Mouse (Mus musculus) kidney, embryonic 16.5 days (tissue): ENCODE results near the gene Stard10. TPM values are rescaled to one million over a fixed set of nuclear protein-coding genes. Genes with fewer than 3 reads are reported as not detected.
A peak's percentile ranks its signal among the peaks of the same experiment; 100 is the strongest.

Source experiments
- ATAC-seq: fragments of 200-750 bp; cut with Nextera tagmentation; 2 replicates; pipeline ENCODE4 v1.8.0; 2017; ENCODE audit warnings: moderate TSS enrichment; ENCODE audit not compliant: low FRiP score, low TSS enrichment
- H3K27ac ChIP-seq: fragments of 300-500 bp; sonication (generic); 2 replicates; pipeline ENCODE4 v1.5.1; 2014; ENCODE audit warnings: low read length
- H3K27me3 ChIP-seq: fragments of 300-500 bp; sonication (generic); 2 replicates; pipeline ENCODE4 v1.6.1; 2014; ENCODE audit warnings: low read length, control low read depth, mixed read lengths; ENCODE audit not compliant: insufficient read depth
- H3K36me3 ChIP-seq: fragments of 300-500 bp; sonication (generic); 2 replicates; pipeline ENCODE4 v1.6.1; 2014; ENCODE audit warnings: low read length, control low read depth, mixed read lengths; ENCODE audit not compliant: insufficient read depth
- H3K4me1 ChIP-seq: fragments of 300-500 bp; sonication (generic); 2 replicates; pipeline ENCODE4 v1.6.1; 2014; ENCODE audit warnings: low read length, control low read depth, mixed read lengths; ENCODE audit not compliant: insufficient read depth
- H3K4me2 ChIP-seq: fragments of 300-500 bp; sonication (generic); replicated peaks from 2 replicates; pipeline ENCODE4 v1.6.1; 2014; ENCODE audit warnings: low read depth, low read length
- H3K4me3 ChIP-seq: fragments of 300-500 bp; sonication (generic); 2 replicates; pipeline ENCODE4 v1.5.1; 2014; ENCODE audit warnings: mild to moderate bottlenecking, low read length
- H3K9ac ChIP-seq: fragments of 300-500 bp; sonication (generic); replicated peaks from 2 replicates; pipeline ENCODE4 v1.6.1; 2014; ENCODE audit warnings: low read length
- H3K9me3 ChIP-seq: fragments of 300-500 bp; sonication (generic); 2 replicates; pipeline ENCODE4 v1.6.1; 2016; ENCODE audit warnings: low read length, control low read depth
- WGBS: fragments of 180-500 bp; shearing (Covaris S2); extraction: QIAGEN DNeasy Blood & Tissue Kit; methylation state at CpG from one replicate; pipeline ENCODE4 v1.1.7; 2014; 5-methylcytosine and 5-hydroxymethylcytosine counted together
- polyA plus RNA-seq: library from polyadenylated mRNA; unstranded; fragments of >200 nt; fragmentation: Nextera tagmentation; extraction: Ambion mirVana; gene quantifications from 2 replicates; pipeline ENCODE4 v1.2.1, GENCODE M21; 2015

Stard10 gene
- polyA plus RNA-seq, 1 experiment from 2014 or later = 66.8 TPM

DNA sequence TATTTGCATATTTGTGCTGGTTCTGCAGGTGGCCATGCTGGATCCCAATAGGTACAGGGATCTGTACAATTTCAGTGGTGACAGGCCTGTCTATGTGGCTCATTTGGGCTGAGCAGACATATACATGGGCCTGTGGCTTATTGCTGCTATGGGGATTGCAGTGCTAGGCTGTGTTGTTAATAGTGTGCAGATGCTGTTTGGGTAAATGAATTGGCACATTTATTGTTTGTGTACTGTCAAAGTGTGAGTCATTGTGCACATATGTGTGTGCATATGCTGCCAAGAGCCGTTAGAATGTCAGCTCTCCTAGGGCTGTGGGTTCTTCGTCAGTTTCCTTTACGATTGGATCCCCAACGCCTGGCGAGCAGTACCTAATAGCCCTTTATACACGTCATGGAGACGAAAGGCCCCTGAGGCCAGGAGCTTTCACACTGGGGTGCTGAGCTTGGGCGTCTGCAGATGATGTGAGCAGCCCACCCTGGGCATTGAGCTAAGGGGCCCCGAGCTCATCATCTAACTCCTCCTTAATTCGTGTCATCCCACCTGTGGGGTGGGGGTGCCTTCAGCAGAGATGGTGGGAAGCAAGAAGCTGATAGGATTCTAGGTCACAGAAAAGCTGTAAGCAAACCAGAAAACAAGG, 59.9 kb downstream of the Stard10 start:
- no peaks in the 10 kb centered on the region for H3K9me3 ChIP-seq
- no peak overlapping the region; the same call in 1 of the 2 replicates for H3K27ac ChIP-seq
- H3K4me2 ChIP-seq = no peak overlapping the region
- no peak overlapping the region for H3K4me3 ChIP-seq
- peak overlapping the region; percentile 62; the same call in 1 of the 2 replicates for H3K9ac ChIP-seq
- no peaks in the 10 kb centered on the region for H3K27me3 ChIP-seq
- H3K36me3 ChIP-seq = no peaks in the 10 kb centered on the region
- peaks cover 27% of the 10 kb centered on the region for H3K4me1 ChIP-seq
- ATAC-seq = no peak
- WGBS = 55% methylated on average over 10 of the region's 10 CpGs

- peak; percentile 80 for ATAC-seq
- H3K4me1 ChIP-seq = peaks cover 30% of the 10 kb centered on the region
- H3K36me3 ChIP-seq = no peaks in the 10 kb centered on the region
- H3K4me2 ChIP-seq = peak overlapping the region; percentile 50
- peak overlapping the region; percentile 62 for H3K9ac ChIP-seq
- H3K4me3 ChIP-seq = peak overlapping the region; percentile 31
- no peaks in the 10 kb centered on the region for H3K9me3 ChIP-seq
- H3K27ac ChIP-seq = peak overlapping the region; percentile 76
- 12% methylated on average over 7 of the region's 7 CpGs for WGBS
- H3K27me3 ChIP-seq = no peaks in the 10 kb centered on the region
These were observed 60.9 kb downstream of the Stard10 start for GRCm38 (mm10) chr7:101377741-101378262.

DNA sequence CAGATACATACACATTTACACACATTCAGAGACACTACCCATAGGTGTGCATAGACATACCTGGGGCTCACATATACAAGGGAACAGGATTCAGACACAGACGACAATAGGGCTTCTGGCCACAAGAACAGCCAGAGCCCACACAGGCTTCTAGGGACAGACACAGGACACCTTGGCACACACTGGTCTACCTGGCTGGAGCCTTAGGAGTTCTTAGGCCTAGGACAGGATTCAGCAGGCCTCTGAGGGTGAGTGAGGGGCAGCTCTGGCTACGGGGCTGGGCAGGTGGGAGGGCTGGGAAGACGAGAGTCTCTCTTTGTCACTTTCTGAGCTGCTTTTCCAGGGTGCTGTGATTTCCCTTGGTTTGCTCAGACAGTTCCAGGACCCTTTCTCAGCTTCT, 61.4 kb downstream of the Stard10 start:
- 49% methylated on average over 3 of the region's 3 CpGs for WGBS
- Histone ChIP-seq H3K27me3 (no peaks in the 10 kb centered on the region), H3K27ac (peak overlapping the region; percentile 76), H3K4me2 (peak overlapping the region; percentile 50), H3K4me1 (peaks cover 30% of the 10 kb centered on the region), H3K9ac (peak overlapping the region; percentile 62), H3K9me3 (no peaks in the 10 kb centered on the region), H3K36me3 (no peaks in the 10 kb centered on the region), H3K4me3 (peak overlapping the region; percentile 31)
- peak; percentile 29; the same call in 1 of the 2 replicates for ATAC-seq

GRCm38 (mm10) chr7:101378796-101379465, 62.0 kb downstream of the Stard10 start:
- WGBS = 50% methylated on average over 5 of the region's 5 CpGs
- H3K9ac ChIP-seq = peak overlapping the region; percentile 62
- no peak for ATAC-seq
- H3K4me1 ChIP-seq = peaks cover 30% of the 10 kb centered on the region
- no peaks in the 10 kb centered on the region for H3K9me3 ChIP-seq
- peak overlapping the region; percentile 76 for H3K27ac ChIP-seq
- H3K36me3 ChIP-seq = no peaks in the 10 kb centered on the region
- H3K4me2 ChIP-seq = peak overlapping the region; percentile 50
- peak overlapping the region; percentile 31 for H3K4me3 ChIP-seq
- H3K27me3 ChIP-seq = no peaks in the 10 kb centered on the region

- H3K27ac ChIP-seq = peak overlapping the region; percentile 76; the same call in 1 of the 2 replicates
- peak overlapping the region; percentile 62 for H3K9ac ChIP-seq
- WGBS = 59% methylated on average over 2 of the region's 2 CpGs
- H3K4me3 ChIP-seq = no peak overlapping the region
- H3K27me3 ChIP-seq = no peaks in the 10 kb centered on the region
- peaks cover 36% of the 10 kb centered on the region for H3K4me1 ChIP-seq
- 0 out of 2 replicates have a peak overlapping the region, but pooled peaks have one; percentile 50 for H3K4me2 ChIP-seq
- H3K36me3 ChIP-seq = no peaks in the 10 kb centered on the region
- no peak for ATAC-seq
- H3K9me3 ChIP-seq = no peaks in the 10 kb centered on the region
These were observed 62.8 kb downstream of the Stard10 start for GRCm38 (mm10) chr7:101379732-101380131.

DNA sequence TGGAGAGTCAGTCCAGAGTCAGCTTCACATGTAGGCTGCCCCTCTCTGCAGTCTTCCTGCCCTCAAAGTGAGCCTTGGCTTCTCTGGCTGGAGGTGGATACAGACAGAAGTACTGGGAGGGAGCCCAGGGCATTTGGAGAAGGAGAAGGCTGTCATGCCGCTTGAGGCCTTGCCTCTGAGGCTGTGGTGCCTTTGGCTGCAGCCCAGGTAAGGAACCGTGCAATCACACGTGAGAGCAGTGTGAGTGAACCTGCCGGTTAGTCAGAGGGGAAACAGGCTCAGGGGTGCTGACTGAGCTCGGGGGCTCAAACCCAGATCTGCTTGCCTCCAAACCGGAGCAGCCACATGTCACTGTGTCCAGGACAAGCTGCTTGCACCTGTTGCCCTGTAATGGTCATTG, 64.6 kb downstream of the Stard10 start:
- H3K4me1 ChIP-seq = peaks cover 53% of the 10 kb centered on the region
- no peak overlapping the region for H3K4me2 ChIP-seq
- no peak overlapping the region for H3K9ac ChIP-seq
- no peak overlapping the region for H3K4me3 ChIP-seq
- no peak for ATAC-seq
- no peak overlapping the region for H3K27ac ChIP-seq
- no peaks in the 10 kb centered on the region for H3K9me3 ChIP-seq
- no peaks in the 10 kb centered on the region for H3K36me3 ChIP-seq
- no peaks in the 10 kb centered on the region for H3K27me3 ChIP-seq
- 67% methylated on average over 6 of the region's 6 CpGs for WGBS

- no peaks in the 10 kb centered on the region for H3K36me3 ChIP-seq
- no peak overlapping the region for H3K27ac ChIP-seq
- no peak for ATAC-seq
- no peaks in the 10 kb centered on the region for H3K27me3 ChIP-seq
- H3K4me1 ChIP-seq = peaks cover 48% of the 10 kb centered on the region
- H3K9me3 ChIP-seq = no peaks in the 10 kb centered on the region
- H3K4me3 ChIP-seq = no peak overlapping the region
- H3K9ac ChIP-seq = no peak overlapping the region
- H3K4me2 ChIP-seq = no peak overlapping the region
- WGBS = 65% methylated on average over 8 of the region's 8 CpGs
These were observed 65.5 kb downstream of the Stard10 start for GRCm38 (mm10) chr7:101382378-101382777.

GRCm38 (mm10) chr7:101383756-101384155, 66.9 kb downstream of the Stard10 start:
- Histone ChIP-seq H3K9ac (no peak overlapping the region), H3K36me3 (peaks cover 2% of the 10 kb centered on the region; the same call in 1 of the 2 replicates), H3K4me1 (peaks cover 39% of the 10 kb centered on the region), H3K4me2 (no peak overlapping the region), H3K27ac (no peak overlapping the region), H3K27me3 (no peaks in the 10 kb centered on the region), H3K4me3 (no peak overlapping the region), H3K9me3 (no peaks in the 10 kb centered on the region)
- ATAC-seq = no peak
- WGBS = 75% methylated on average over 3 of the region's 3 CpGs

GRCm38 (mm10) chr7:101384931-101385330, 68.0 kb downstream of the Stard10 start:
- no peaks in the 10 kb centered on the region for H3K27me3 ChIP-seq
- no peak overlapping the region for H3K9ac ChIP-seq
- ATAC-seq = peak; percentile 32
- peak overlapping the region; percentile 81 for H3K27ac ChIP-seq
- H3K9me3 ChIP-seq = no peaks in the 10 kb centered on the region
- WGBS = 35% methylated on average over 10 of the region's 10 CpGs
- H3K4me1 ChIP-seq = peaks cover 29% of the 10 kb centered on the region
- H3K4me2 ChIP-seq = 0 out of 2 replicates have a peak overlapping the region, but pooled peaks have one; percentile 35
- no peak overlapping the region for H3K4me3 ChIP-seq
- peaks cover 6% of the 10 kb centered on the region; the same call in 1 of the 2 replicates for H3K36me3 ChIP-seq
